Mouse (Mus musculus): ENCODE data around the gene Spon2.

Gene Spon2

DNA sequence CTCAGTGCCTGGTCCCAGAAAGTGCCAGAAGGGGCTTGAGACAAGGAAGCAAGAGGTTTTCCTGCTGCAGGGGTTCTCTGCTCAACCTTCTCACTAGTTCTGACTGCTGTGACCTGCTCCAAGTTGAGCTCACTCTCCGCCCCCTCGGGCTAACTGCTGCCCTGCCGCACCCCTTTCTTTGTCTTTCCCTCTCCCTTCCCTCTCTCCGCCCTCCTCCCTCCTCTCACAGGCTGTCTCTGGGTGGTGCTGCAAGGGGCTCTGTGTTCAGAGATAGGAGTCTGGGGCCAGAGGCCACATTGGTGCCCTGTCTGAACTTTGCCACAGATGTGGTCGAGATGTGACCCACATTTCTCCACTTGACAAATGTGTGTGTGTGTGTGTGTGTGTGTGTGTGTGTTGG, at the start of gene Spon2:
TSS of gene Spon2 (minus strand) at position 375 of the 400 bp plus-strand sequence.
- peak; percentile 37 for DNase-seq

GRCm38 (mm10) chr5:33254416-33254815, 36.2 kb upstream of the Spon2 start:
- DNase-seq, result no peak

DNA sequence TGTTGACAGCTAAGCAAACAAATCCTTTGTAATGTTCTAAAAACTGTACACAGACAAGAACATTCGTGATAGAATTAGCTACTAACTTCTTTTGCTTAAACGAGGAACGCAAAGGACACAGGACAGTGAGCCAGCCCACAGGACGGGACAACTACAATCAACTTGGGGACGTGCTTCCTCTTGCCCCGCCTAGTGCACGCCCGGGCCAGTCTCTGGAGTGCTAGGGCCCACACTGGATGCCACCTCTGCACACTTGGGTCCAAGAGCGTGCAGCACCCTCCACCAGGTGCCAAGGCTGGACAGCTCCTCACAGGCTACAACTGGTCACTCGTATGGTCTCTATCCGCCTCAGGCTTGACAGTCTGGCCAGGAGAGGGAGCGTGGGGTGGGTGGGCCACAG, 29.9 kb upstream of the Spon2 start:
- no peak for DNase-seq

GRCm38 (mm10) chr5:33247387-33247786, 29.1 kb upstream of the Spon2 start:
- no peak for DNase-seq

GRCm38 (mm10) chr5:33245701-33246100, 27.4 kb upstream of the Spon2 start:
- peak; percentile 70 for DNase-seq

DNA sequence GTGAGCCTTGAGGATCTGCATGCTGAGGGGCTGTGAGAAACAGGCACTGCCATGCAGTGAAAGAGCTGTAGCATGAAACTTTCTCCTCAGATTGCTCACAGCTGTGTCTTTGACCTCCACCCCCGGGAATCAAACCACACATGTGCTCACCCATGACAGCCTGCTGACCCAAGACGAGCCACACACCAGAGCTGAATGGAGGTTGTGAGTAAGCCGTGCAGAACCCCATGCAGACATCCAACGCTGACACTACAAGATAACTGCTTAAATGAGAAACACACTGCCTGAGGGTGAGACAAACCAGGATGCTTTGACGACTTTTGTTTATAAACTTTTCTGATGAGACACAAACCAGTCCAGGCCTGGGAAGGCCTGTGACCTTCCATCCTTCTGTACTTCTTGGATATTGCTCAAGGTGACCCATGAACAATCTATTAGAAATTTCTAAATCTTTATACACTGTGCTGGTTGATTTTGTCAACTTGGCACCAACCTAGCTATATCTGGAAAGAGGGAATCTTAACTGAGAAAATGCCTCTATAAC, 26.2 kb upstream of the Spon2 start:
- DNase-seq, result no peak

DNA sequence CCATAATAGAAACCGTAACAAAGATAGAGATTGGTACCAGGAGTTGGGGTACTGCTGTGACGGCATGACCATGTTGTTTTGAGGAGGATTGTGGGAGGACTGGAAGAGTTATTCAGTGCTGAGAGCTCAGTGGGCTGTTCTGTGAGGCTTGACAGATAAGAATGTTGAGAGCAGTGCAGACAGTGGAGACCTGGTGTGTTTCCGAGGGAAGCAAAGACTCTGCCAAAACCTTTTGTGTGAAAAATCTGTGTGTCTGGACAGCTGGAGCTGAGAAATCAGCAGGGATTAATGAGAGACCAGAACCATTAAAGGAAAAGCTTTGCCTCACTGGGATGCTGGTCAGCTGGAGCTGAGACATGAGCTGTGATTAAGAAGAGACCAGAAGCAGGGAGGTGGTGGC, 21.7 kb upstream of the Spon2 start:
- no peak for DNase-seq

GRCm38 (mm10) chr5:33239111-33239714, 21.0 kb upstream of the Spon2 start:
- no peak for DNase-seq

- DNase-seq, result no peak
Observed at GRCm38 (mm10) chr5:33238256-33238645, 20.0 kb upstream of the Spon2 start.

DNA sequence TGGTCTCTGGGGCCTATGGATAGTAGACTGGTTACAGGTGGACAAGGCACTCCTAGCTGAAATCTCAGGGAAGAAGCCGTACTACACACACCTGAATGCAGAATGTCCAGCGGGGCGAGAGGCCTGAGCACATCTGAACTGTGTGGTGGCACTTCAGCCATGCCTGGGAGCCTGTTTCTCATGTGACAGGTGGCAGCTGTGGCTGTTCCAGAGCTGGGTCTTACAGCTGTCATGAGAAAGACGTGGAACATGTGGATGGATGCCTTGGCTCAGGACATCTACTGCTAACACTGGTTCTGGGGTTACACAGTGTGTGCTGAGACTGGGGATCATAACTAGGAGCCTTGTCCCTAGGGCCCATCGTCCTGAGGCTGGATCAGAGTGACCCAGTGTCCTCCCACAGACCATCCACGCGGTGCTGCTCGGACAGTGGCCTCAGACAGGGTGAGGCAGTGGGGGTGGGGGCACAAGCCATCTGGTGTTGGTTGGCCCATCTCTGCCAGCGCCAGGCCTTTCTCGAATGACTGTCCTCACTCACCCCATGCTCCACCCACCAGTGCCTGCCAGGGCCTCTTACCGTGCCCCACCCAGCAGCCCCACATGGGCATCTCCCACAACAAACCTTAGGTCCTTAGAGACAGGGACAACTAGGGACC, 19.5 kb upstream of the Spon2 start:
- no peak for DNase-seq

GRCm38 (mm10) chr5:33234391-33235031, 16.3 kb upstream of the Spon2 start:
- DNase-seq, result peak; percentile 43

GRCm38 (mm10) chr5:33232791-33233190, 14.5 kb upstream of the Spon2 start:
- no peak for DNase-seq

DNA sequence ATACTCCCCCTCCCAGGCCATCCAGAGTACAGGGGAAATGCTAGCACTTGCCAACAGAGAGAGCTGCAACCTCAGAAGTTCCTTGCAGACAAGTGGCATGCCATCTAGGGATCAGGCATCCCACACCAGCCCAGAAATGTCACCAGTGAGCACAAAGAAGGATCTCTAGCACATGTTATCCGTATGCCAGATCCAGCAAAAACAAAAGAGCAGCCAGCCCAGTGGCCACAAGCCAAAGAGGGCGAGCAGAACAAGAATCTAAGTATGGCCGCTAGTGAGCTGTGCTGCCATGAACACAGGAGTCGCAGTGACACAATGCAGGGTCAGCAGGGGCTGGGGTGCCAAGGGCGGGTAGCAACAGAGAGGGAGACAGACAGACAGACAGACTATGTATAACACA, 12.0 kb upstream of the Spon2 start:
- peak; percentile 32 for DNase-seq

DNA sequence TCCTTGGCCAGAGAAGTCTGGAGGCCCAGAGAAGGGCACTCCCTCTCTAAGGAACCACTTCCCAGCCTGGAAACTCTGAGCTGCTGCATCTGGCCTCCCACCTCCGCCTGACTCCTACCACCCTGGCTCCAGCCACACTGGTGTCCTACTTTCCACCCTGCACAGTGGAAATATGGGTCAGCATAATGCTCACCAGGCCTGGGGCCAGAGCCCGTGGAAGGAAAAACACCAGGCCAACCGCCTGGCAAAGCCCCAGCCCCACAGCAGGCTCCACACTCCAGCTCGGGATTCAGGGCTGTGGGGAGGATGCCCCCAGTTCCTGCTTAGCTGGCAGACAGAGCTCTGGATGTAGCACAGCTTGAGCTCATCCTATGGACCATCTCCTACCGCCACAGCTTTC, 10.2 kb upstream of the Spon2 start:
- peak; percentile 57 for DNase-seq

- DNase-seq, result no peak
Observed at GRCm38 (mm10) chr5:33225673-33226072, 7.4 kb upstream of the Spon2 start.

GRCm38 (mm10) chr5:33224491-33224890, 6.2 kb upstream of the Spon2 start:
- no peak for DNase-seq

DNA sequence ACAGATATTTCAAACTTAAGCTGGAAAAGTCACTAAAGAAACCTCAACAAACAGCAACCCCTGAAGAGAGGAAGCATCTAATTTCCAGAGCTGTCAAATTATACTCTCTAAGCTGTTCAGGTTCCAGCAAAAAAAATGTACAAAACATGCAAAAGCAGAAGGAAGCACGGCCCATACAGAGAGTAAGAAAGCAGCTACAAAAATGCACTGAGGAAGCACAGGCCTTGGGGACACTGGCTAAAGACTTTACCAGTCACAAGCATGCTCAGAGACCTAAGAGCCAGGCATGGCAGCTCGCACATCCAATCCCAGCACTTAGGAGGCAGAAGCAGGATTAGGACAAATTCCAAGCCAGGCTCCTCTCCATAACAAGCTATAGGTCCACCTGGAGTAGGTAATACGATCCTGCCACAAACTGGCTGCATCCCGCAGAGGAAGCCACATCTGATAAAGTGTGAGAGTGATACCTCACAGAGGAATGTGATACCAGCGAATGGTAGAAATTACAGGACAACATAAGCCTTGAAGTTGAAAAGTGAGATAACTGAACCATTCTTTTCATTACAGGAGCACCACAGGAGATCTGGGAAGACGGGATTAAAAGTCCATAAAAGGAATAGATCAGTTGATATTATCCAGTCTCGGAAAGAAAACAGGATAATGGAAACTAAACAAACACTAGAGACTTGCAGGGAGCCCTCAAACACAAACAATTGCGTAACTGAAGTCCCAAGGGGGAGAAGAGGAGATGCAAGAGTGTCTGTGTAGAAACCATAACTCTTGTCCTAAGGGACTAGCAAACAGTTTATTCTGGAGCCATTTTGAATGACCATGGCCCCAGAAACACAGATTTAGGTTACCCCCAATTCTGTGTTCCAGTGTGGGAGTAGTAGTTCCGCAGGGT, 4.8 kb upstream of the Spon2 start:
- DNase-seq, result no peak

- DNase-seq, result no peak
Observed at GRCm38 (mm10) chr5:33222389-33222788, 4.1 kb upstream of the Spon2 start.

DNA sequence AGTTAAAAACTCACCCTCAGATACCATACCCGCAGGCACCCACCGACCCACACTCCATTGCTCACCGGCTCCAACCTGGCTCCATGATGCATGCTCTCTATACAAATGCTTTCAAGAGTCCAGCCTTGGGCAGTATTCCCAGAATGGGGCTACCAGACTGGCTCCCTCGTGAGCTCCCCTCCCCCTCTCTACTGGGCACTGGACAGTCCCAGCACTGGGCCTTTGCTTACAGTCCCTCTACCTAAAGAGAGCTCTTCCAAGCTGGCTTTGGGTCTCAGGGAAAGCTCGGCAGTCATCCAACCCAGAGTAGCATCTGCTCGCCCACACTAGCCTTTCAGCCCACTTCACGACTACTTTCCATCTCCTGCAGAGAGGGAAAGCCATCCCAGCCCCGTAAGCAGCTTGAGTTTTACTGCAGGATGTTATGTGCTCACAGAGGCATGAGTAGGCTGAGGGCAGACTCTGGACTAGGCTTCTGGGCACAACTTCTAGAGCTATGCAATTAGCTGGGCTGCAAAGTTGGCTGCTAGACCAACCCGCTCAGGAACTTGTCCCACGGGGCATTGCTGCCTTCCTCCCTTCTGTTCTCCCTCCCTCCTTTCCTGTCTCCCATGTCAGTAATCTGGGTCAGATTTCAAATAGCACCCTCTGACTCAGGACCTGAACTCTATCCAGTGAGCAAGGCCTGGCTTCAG, 2.2 kb upstream of the Spon2 start:
- DNase-seq, result peak; percentile 40

GRCm38 (mm10) chr5:33219831-33220230, 1.6 kb upstream of the Spon2 start:
- DNase-seq, result no peak

DNA sequence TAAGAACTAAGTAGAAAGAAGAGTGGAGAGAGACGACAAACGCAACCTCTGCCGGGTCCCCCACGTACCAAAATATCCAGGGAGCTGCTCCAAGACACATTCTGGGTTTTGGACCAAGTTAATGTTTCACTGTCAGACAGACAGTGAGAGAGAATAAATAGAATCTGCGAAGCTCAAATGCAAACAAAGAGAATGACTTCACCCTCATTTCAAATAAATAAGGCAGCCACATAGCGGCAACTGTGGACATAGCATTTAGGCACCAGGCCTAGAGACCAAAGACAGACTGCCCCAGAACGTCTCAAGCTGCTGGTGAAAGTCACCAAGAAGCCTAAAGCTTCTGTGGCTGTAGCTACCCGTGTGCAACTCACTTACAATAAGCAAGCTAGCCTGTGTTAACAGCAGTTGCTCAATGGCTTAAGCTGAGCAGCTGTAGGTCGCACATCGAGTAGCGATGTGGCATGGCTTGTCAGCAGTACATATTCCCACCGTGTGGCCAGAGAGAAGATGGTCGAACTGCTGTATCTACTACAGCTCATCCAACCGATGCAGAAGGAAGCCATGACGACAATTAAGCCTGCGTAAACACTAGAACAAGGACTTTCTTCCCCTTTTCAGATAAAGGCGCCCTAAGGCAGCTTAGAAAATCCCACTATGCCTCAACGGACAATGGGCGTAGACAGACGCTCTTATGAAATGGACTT, 643 bp upstream of the Spon2 start:
- no peak for DNase-seq

DNA sequence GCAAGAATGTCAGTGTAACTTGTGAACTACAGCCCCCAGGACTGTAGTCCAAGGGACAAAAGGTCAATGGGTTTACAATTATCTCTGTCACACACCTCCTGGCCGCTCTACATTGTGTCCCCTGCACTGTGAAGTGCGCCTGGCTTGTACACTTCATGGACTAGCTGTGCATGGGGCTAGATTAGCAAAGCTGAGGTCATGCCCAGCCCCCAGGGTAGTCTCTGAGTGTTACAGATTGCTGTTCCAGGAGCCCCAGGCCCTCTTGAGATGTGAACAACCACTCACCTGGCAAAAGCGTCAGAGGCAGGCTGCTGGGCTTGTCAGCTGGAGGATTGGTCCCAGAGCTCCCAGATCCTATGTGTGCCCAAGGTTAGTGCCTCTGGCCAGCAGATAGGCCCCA, 592 bp downstream of the Spon2 start:
- DNase-seq, result no peak
